Mouse (Mus musculus) kidney, postnatal 4 days (tissue): ENCODE measurements around the gene Mepe.
A peak's percentile ranks its signal among the peaks of the same experiment; 100 is the strongest.

ENCODE experiments used
- DNase-seq, 2 experiments: peaks; one replicate each; pipeline ENCODE4 v3.0.0; 2021; ENCODE audit warnings: mixed read lengths in 2 of 2

The Mepe gene

DNA sequence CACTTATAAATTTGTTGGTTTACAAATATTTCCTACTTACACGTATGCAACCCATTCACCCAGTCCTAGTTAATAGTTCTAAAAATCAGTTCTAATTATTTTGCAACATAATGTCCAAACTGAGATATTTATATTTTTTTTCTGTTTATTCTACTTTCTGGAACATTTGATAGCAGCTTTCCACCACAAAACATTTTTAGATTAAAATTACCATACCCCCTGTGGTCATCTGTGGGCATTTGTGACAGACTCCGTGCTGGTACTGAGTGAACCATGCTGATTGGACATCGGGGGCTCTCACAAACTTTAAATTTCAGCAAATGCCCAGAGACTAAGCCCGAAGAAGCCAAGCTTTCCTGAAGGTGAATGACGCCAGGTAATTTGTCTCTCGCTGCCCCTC is at the start of gene Mepe:
Mepe (plus strand) TSS at position 301 of the 400 bp plus-strand sequence.
- no peak for DNase-seq

GRCm38 (mm10) chr5:104294201-104294600 is 30.9 kb upstream of the Mepe start:
- no peak for DNase-seq

- no peak for DNase-seq
These were observed 26.1 kb upstream of the Mepe start, which contains the start of gene Ibsp for GRCm38 (mm10) chr5:104298994-104299393. Gene Ibsp (plus strand): TSS chr5:104299171.

DNA sequence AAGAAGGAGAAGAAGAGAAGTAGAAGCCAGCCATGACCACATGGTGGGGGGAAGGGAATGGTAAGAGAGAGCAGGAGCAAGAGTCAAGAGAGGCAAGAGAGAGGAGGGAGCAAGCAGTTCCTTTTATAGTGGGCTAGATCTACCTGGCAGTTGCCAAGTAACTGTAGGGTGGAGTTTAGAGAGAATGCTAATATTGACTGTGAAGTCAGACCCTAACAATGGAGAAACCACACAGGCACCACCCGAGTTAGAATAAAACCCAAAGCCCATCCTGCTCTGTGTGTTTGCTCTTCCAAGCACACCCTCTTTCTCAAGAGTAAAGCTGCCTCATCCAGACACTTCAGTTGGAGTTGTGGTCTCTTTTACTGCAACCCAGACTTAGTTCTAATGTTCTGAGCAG is 11.1 kb upstream of the Mepe start:
- DNase-seq = no peak

DNA sequence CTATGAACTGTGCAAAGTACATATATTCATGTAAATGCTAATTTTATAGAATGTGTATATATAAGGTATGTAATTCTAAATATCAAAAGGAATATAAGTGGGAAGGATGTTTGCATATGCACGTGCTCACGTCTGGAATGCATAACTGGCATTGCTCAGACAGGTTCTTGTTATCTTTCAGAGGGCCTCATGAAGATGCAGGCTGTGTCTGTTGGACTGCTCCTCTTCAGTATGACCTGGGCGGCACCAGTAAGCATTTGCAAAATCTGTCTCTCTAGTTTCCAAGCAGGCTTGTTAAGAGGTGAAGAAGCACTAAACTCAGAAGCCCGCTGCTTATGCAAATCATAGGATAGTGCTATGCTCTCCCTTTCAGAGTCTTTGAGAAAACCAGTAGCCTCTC is 1.8 kb downstream of the Mepe start:
- DNase-seq = no peak

DNA sequence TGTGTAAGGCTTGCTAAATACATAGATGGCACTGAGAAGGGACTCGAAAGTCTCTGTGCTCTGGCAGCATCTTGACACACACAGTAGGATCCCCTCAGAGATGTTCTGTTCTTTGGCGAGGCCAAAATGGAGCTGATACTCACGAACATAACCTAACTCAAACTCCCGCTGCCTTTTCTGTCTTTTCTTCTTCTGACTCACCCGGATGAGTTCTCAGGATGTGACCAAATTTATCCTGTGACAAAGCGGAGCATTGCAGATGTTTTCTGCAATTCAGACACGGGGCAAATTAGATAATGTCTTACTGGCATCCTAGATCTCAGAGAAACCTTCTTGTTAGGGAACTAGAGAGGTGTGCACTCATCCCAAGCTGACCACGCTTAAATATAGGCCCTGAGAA is 2.3 kb downstream of the Mepe start:
- no peak for DNase-seq

GRCm38 (mm10) chr5:104327876-104328275 is 2.7 kb downstream of the Mepe start:
- no peak for DNase-seq

- DNase-seq = no peak
These were observed 3.3 kb downstream of the Mepe start for GRCm38 (mm10) chr5:104328317-104328850.

DNA sequence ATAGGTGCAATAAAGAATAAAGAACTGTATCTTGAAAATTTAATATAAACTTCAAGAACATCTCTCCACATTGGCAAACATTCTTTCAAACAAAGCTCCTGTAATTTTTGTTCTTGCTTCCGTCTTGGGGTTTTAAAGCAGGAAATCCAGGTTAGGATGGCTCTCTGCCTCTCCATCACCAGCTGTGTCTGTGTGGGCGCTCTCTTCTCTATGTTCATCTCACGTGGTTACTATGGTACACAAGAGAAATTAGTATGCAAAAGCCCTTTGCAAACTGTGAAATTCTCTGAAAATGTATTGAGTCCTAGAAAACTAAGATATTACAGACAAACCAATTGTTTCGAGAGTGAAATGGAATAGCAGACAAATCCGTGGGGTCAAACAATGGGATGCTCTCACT is 4.3 kb downstream of the Mepe start:
- no peak for DNase-seq

GRCm38 (mm10) chr5:104330088-104330487 is 5.0 kb downstream of the Mepe start:
- DNase-seq = no peak

DNA sequence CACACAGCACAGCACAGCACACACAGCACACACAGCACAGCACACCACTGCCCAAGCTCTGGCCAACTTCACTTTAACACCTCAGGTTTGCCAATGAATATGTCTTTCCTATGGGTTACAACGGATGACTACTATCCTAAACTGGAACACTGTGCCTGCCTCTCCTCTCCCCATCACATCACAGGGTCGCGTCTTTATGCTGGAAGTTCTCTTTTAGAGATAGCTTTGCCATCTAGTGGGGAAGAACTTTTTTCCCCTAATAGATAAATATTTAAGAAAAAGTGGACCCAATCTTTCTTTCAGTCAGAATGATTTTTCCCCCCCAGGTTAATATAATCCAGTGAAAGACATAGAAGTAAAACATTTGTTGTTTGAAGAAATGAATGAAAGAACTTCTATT is 7.2 kb downstream of the Mepe start:
- DNase-seq = no peak

GRCm38 (mm10) chr5:104333231-104333640 is 8.1 kb downstream of the Mepe start:
- DNase-seq = peak; percentile 73

- no peak for DNase-seq
These were observed 8.5 kb downstream of the Mepe start for GRCm38 (mm10) chr5:104333643-104334042.

GRCm38 (mm10) chr5:104334516-104334915 is 9.4 kb downstream of the Mepe start:
- DNase-seq = no peak

DNA sequence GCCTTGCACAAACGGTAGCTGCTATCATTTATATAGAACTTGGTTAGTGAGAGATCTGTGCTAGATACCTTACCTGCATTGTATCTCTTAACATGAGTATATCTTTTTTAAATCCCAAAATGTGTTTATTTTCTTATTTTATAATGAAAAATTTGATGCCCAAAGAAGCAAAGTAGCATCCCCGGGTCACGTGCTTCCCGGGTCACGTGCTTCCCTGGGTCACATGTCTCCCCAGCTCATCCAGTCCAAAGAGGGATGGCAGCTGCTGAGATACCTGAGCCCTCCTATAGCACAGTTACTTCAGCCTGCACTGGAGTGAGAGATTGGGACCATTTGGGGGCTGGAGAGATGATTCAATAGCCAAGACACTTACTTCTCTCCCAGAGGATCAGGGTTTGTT is 10.8 kb downstream of the Mepe start:
- no peak for DNase-seq

DNA sequence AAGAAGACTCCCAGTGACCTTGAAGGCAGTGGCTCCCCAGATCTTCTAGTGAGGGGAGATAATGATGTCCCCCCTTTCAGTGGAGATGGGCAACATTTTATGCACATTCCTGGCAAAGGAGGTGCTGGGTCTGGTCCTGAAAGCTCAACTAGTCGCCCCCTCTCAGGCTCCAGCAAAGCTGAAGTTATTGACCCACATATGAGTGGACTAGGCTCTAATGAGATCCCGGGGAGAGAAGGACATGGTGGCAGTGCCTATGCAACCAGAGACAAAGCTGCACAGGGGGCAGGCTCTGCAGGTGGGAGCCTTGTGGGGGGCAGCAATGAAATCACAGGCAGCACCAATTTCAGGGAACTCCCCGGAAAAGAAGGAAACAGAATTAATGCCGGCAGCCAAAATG is 12.4 kb downstream of the Mepe start:
- no peak for DNase-seq

- no peak for DNase-seq
These were observed 13.9 kb downstream of the Mepe start for GRCm38 (mm10) chr5:104339009-104339408.

GRCm38 (mm10) chr5:104339706-104340512 is 14.8 kb downstream of the Mepe start:
- DNase-seq = peak; percentile 37 to 58

- no peak for DNase-seq
These were observed 15.3 kb downstream of the Mepe start for GRCm38 (mm10) chr5:104340513-104340829.

DNA sequence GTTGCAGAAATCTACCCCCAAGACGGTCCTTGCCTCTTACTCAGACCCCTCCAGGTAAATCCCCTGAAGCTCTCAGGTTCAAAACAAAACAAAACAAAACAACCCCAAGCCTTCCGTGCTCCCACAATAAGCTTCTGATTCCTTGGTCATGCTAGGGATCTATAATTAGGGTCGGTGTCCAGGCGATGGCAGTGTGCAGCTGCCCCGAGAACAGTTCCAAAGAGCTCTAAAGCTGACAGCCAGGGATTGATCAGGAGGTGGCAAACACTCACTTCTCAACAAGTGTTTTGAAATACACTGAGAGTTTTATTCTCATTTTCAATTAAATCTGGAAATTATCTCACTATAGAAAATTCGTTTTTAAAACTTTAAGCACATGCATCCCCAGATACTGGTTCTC is 17.8 kb downstream of the Mepe start:
- DNase-seq = peak; percentile 9 to 22

DNA sequence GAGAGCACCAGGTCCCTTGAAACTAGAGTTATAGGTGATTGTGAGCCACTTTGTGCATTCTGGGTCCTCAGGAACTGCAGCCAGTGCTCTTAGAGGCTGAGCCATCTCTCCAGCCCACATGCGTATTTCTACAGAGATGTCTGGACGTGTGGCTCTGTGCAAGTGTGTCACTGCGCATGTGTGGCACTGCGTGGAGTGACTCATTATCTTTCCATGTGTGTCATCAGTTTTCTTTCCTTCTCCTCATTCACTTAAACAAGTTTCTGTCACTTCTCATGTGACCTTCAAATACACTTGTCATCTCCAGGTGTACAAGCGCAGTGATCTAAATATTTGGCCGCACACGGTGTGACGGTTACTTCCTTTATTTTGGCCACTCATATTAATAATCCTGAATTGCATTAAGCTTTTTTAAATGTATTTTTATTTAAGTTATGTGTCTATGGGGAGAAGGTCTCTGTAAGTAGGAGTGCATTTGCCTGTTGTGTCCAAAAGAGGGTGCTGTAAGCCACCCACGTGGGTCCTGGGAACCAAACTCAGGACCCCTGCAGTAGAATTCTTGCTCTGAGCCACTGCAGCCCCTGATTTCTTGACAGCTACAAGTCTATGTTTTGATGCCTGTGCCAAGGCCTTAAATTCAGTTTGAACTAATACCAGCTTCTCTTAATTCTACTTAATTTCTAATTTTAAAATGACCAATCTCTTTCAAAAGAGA is 19.6 kb downstream of the Mepe start:
- peak; percentile 31 to 39 for DNase-seq

DNA sequence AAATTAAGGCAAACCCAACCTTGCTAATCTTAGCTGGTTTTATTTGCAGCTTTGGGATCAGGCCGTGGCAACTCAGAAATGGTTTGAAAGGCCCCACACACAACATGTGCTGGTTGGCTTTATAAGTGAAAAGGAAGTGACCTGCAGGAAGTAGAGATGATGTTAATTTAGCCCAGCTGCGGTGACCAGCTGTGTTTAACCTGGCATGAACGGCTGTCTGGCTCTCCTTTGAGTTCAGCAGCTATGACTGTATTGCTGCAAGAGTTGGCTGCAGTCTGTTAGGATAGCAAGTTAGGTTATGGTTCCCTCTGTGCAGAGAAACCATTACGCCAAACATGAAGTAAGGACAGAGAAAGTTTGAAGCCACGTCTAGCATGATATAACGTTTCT is 20.1 kb downstream of the Mepe start:
- DNase-seq = no peak

DNA sequence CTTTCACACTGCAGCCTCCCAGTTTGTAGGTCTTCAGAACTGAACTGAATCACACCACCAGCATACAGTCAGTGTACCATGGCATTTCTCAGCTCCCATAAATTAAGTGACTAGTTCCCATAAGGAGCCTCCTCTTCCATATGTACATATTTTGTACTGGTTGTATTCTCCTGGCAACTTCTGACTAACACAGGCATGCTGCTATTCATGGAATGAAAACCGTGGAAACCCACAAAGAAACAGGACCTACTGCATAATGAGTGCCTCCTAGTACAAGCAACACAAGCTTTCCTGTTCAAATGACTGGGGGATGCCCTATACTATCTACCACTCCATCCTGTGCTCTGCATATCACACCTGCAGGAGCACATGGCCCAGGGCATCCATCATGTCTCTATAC is 25.9 kb downstream of the Mepe start:
- DNase-seq = no peak

- no peak for DNase-seq
These were observed 26.7 kb downstream of the Mepe start for GRCm38 (mm10) chr5:104351874-104352273.
